Mouse (Mus musculus) myocyte (in vitro differentiated cells): Measurements from ENCODE around the gene Aup1.

Source experiments
- E2F4 ChIP-seq: IDR thresholded peaks from one replicate; pipeline ENCODE4 v1.6.1; 2011; ENCODE audit warnings: mild to moderate bottlenecking, control low read depth, moderate library complexity; ENCODE audit not compliant: insufficient read depth
- MYOG ChIP-seq, 3 experiments: IDR thresholded peaks; one replicate each; pipeline ENCODE4 v1.6.1; 2011; ENCODE audit warnings: control low read depth in 2 of 3, low read depth in 2 of 3, mild to moderate bottlenecking in 2 of 3; ENCODE audit not compliant: insufficient read length in 2 of 3, control insufficient read depth in 1 of 3, insufficient read depth in 1 of 3
- POLR2A ChIP-seq: IDR thresholded peaks from one replicate; pipeline ENCODE4 v1.6.1; 2011; ENCODE audit warnings: low read depth, mild to moderate bottlenecking, control low read depth, moderate library complexity; ENCODE audit not compliant: insufficient read length

GRCm38 (mm10) chr6:83040601-83041000 is 13.7 kb upstream of the Aup1 start:
- TF ChIP-seq MYOG (IDR thresholded peaks at IDR 0.05; ENCODE audit: control insufficient read depth in 1 of 3, insufficient read depth in 1 of 3, insufficient read length in 2 of 3, low read depth in 2 of 3) (no peak), POLR2A (no peak), E2F4 (no peak)
